Mouse (Mus musculus) left cerebral cortex, postnatal 36 days (tissue): ENCODE measurements around the gene Map2k4. TPM values are rescaled to one million over a fixed set of nuclear protein-coding genes. Genes with fewer than 3 reads are reported as not detected.
A peak's percentile ranks its signal among the peaks of the same experiment; 100 is the strongest.

Experiments used
- DNase-seq, 2 experiments: peaks; one replicate each; pipeline ENCODE4 v3.0.0; 2021 to 2022; ENCODE audit warnings: low spot score in 2 of 2, mixed read lengths in 1 of 2
- intact Hi-C: fragments of 180-260 bp; cut with DNase I; formaldehyde crosslinking; loops from one replicate; pipeline ENCODE4 v1.15.1; 2025
- total RNA-seq, 2 experiments: library from RNA; stranded (reverse); gene quantifications; 2 replicates each; pipeline ENCODE4 v1.2.3; 2021

Map2k4 gene
- total RNA-seq, 2 experiments from 2014 or later = 181 to 189 TPM

DNA sequence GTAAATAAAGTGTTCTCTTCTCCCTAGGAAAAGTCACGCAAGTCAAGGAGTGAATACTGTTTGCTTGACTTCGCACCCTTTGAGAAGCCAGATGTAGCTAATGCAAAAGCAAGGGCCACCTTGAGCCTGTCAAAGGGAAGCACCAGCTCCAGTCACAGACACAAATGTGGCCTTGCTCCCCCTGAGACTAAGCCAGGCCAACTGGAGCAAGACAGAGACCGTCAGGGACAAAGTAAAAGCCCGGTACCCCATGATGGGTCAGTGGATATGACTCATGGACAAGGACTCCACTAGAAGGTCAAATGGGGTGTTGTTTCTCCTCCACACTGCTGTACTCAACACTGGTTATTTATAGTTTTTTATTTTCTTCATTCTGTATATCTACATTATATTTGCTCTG is 59.2 kb downstream of the Map2k4 start:
- intact Hi-C loops = no loop called here
- DNase-seq = no peak

DNA sequence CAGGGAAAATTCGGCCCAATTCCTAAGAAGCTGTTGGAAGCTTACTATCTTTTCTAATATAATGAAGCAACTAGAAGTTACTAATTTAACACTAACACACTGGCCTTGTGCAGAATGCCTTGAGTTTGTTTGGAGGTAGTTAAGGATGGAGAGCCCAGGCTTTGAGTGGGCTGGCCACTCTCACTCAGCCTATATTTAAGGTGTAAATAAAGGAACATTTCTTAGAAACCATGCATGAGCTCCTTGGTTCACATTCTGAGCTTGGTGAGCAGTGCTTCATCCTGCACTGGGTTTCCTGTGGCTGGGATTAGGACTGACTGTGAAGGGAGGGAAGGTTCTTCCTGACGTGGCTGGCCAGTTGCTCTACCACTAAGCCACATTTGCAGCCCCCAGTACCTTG is 64.4 kb downstream of the Map2k4 start:
- DNase-seq = no peak
- intact Hi-C loops = no loop called here

DNA sequence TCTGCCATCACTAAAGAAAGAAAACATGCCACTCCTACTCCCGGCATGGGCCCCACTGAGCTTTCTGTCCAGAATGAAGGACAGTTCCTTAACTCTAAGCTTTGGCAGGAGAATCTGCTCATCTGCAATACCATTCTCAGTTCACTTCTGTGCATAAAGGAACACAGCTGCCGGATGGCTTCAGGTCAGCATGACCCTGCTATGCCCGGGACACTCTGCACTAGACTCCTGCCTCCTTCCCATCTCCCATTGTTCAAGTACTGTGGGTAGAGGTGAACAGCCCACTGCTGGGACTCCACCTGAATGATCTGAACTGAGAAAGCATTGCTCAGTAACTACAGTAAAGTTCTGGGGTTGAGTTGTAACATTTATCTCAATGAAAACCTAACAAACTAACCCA is 66.5 kb downstream of the Map2k4 start:
- intact Hi-C loops = no loop called here
- no peak for DNase-seq

DNA sequence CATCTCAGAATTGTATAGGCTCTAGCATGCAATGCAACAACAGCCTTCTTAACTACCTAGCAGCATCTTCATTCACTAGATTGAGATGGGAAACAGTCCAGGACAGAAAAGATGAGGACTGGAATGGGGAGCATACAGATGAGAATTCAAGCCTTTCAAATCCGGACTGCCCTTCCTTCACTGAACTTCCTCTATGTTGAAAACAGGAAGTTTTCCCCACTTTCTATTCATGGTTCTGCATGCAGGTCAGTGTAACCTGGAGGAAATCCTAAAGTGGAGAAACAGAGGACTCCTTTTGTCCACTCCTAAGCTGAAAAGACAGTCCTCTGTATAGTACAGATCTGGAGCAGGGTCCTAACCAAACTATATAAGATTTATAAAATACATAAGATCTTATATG is 68.1 kb downstream of the Map2k4 start:
- intact Hi-C loops = loop anchor here (5.0 kb wide), 1 partner anchor 67 kb away; the partner anchor contains the start of gene Map2k4

DNA sequence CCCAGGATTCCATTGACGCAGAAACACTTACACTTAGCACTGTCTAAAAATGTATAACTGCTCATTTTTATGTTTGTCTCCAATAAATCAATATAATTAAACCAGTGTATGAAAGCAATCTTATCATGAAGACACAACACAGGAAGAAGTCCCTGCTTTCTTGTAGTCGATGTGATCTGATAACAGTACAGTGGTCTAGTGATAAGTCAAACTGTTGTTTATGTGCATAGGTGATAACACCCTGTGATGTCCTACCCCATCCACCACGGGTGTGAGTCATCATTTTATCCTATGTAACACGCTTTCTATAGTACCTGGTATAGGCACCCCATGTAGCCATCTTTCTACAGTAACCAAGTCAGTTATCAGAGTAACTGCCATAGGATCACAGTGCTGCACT is 74.3 kb downstream of the Map2k4 start:
- intact Hi-C loops = no loop called here

More for the DNA sequence above, 68.1 kb downstream of the Map2k4 start:
- DNase-seq = no peak

DNA sequence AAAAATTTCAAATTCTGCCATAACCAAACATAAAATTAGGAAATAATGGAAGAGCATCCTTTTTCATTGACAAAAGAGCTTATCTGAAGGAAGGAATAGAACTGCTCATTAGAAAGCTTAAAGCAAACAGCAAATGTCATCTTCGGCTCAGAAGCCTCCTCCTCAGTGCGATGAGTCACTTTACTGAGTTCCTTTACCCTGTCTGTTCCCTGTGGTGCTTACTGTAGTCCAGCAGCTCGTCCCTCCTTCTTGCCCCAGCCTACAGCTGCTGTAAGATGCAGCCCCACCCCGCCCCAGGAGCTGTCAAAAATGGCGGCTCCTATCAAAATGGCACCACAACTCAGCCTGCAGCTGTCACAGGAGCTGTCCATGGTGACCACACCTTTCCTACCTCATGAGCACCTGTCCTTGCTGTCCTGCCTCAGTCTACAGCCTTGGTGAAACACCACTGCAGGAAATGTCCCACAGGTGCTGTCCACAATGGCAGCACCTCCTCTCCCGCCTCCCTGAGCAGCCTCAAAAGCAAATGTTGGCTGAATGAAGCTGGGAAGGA is 75.3 kb downstream of the Map2k4 start:
- no peak for DNase-seq
- intact Hi-C loops = no loop called here

More for the DNA sequence above, 74.3 kb downstream of the Map2k4 start:
- DNase-seq = no peak

DNA sequence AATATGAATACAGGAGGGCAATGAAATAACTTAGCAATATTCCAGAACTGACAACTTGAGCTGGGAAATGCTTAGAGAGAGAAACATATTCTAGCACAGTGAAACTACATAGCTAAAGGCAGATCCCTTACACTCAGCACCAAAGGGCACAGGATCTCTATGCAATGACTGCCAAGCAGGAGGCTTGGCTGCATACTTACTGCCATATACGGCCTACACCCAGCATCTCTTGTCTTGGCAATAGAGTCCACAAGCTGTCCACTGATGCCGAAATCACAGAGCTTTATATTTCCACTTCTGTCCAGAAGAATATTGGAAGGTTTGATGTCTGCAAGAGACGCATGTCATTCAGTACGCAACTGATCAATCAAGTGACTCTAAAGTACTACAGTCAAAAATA is 81.3 kb downstream of the Map2k4 start:
- no peak for DNase-seq
- intact Hi-C loops = no loop called here

DNA sequence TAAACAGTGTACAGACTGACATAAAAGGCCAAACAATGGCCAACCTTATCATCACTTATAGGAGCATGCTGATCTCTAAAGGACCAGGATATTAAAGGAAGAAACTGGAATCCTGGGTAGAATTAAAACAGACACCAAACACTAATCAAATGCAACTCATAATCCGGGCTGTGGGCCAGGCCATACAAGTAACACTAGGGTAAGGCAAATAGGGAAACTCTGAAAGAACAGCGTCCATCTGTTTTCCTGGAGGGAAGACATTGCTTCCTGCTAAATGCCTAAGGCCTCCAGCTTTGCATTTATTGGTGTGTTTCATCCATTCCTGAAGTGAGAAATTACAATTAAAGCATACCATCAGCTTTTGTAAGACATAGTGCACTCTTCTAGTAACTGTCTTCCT is 81.9 kb downstream of the Map2k4 start:
- intact Hi-C loops = no loop called here
- DNase-seq = no peak

DNA sequence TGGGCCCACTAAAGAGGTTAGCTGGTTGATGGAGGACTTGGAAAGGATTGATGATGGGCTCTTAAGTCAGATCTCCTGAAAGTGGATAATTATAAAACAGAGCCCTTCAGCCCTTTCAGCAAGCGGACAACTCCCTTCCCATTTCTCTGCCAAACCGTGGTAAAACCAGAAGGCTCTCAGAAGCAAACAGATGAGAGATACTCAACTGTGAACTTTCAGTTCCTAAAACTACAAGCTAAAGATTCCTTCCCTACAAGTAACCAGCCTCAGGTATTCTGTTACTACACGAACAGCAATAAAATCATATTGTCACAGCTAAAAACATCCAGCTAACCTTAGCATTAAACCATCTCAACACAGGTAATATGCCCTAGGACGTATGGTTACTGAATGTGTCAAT is 83.2 kb downstream of the Map2k4 start:
- intact Hi-C loops = no loop called here

DNA sequence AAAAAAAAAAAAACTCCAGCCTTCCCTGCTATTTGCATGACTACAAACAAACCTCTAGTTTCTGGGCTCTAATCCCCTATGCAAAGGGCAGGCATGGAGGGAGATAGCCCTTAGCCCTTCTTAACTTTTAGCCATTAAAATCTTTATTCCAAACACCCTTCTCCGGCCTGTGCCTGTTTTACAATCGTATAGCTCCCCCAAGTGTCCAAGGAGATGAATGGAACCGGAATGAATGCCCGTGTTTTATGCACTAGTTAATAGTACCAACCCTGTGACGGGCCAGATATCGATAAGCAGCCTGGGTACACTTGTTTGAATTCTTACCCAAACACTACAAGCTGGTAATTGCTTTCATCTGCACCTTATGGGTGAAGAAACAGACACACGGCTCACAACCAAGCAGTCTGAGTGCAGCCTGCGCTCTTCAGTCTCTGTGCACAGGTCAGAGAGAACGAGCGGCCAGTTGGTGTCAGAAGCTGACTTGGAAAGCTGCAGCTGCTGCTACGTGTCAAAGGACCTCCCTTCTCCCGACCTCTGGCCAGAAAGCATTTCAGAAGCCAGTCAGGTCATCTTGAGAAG is 109.2 kb downstream of the Map2k4 start:
- peak in 1 of 2 experiments; percentile 22 for DNase-seq
- intact Hi-C loops = loop anchor here (2.0 to 5.0 kb wide), 2 partner anchors 412 to 482 kb away; partner anchors contain the start of gene Myocd

More for the DNA sequence above, 83.2 kb downstream of the Map2k4 start:
- no peak for DNase-seq

DNA sequence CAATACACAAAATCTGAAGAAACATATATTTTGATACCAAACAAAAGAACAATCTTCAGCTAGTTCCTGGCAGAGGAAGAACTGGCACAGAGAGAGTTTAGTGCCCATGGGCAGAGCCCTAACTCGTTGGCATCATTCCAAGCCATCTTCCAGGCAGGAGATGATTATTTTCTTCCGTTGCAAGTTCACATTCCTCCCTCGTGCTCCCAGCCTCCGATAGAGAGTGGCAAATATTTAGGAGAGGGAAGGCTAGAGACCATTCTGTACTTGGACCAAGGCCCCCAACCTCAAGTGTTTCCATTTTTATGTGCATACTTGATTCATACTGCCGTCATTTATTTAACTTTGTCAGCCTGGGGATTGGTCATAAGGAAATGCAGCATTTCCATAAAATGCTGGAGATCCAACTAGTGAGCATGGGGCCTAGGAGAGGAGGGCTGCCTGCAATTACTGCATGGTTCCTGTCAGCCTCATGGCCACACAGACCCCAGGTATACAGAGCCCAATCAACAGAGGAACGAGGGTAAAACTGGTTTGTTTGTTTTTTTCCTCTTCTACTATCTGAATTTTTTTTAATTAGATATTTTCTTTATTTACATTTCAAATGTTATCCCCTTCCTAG is 120.6 kb downstream of the Map2k4 start:
- no peak for DNase-seq
- intact Hi-C loops = no loop called here

DNA sequence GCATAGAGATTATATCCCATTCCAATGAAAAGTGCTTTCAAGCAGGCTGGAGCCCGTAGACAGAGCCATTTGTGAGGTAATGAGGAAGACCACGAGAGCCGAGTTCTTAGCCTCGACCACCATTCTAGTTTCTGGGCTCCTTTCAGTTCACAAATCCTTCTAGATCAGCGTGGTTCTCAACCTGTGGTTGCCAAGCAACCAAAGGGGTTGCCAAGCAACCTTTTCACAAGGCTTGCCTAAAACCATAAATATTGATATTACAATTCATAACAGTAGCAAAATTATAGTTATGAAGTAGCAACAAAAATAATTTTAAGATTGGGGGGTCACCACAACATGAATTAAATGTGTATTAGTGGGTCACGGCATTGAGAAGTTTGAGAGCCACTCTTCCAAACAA is 123.2 kb downstream of the Map2k4 start:
- intact Hi-C loops = no loop called here
- DNase-seq = no peak

DNA sequence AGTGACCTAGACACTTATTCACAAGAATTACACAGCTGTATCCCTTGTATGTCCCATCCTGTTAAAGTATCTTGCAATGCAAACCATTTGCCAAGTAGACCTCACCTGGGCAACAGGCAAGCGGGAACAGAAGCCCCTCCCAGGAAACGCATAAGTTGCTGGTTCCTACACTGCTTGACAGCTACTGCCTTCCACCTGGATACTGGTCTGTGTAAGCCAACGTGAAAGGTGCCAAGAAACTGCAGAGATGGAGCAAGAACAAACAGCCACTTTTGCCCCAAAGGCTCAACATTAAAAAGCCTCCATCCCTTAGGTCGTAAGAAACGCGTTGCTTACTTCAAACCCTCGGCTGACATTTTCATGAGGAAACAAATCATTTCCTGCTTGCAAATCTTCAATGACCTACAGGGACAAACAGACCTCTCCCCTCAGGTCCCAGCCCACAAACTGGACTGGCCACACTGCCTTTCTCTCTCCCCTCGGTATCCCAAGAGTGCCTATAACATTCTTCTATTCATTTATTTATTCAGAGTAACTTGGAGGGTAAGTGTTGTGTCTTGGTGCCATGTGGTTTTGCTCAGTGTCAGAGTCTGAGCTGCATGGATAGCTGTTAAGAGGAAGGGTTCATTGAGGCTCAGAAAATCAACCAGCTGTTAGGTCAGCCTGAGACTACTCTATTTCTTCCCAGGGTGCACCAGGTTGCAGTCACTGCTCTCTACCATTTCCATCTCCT is 126.1 kb downstream of the Map2k4 start:
- intact Hi-C loops = no loop called here
- no peak for DNase-seq

DNA sequence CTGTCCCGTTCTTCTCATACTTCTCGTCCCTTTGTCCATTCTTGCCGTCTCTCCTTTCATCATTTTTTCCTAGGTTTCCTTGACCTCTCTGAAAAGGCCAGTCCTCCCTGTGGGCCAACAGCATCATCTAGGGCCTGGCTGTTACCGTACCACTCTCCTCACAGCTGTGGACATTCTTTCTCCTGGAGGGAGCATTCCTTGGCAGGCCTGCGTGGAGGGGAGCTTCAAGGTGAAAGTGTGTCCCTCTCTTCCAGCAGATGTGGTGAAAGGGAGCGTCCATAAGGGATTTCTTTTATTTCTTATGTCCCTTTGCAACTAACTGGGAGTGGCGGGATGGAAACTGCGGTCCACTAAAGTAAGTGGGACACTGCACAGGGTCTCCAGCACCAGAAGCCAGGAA is 134.2 kb downstream of the Map2k4 start:
- no peak for DNase-seq
- intact Hi-C loops = no loop called here

DNA sequence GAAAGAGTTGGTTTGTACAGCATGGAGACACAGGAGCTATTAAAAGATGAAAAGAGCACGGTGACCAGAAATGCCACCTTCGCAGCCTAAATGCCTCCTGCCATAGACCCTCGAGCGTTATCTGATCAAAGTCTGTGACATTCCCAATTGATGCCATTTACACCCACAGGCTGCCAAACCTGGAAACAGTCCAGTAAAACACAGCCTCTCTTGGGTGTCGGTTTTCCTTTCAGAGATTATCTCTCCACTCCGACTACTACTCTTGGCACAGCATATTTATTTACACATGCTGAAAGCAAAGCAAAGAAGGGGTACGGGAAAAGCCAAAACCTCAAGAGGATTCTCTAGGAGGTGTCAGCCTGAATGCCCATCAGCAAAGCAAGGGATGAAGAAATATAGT is 136.7 kb downstream of the Map2k4 start:
- no peak for DNase-seq
- intact Hi-C loops = no loop called here

DNA sequence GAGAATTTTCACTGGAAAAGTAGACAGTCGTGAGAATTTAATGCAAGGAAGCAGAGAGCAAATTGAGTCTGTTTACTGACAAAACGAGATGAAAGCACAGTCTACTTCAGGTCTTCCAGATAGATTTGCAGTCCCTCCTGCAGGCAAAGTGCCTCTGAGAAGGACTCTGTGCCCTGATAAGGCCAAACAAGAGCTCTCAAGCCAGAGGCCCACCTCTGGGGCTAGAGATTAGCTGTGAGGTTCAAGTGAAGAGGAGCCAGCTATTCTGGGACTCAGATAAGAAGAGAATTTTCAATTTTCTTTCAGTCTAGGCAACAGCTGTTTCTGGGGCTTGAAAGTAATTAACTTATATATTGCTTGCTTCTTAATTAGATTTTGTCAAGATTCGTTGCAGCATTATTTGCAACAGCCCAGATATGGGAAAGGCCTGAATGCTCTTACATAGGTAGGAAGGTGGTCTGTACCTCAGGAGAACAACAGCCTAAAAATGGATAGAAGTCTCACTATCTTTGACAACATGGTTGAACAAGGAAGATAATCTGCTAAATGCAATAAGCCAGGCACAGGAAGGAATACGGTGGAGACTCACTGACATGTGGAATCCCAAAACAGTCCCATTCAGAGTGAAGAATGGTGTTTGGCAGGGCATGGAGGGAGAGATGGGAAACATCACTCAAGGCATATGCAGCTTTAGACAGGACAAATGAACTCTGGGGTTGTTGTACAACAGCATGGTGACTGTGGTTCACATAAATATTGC is 138.0 kb downstream of the Map2k4 start:
- intact Hi-C loops = no loop called here
- no peak for DNase-seq

DNA sequence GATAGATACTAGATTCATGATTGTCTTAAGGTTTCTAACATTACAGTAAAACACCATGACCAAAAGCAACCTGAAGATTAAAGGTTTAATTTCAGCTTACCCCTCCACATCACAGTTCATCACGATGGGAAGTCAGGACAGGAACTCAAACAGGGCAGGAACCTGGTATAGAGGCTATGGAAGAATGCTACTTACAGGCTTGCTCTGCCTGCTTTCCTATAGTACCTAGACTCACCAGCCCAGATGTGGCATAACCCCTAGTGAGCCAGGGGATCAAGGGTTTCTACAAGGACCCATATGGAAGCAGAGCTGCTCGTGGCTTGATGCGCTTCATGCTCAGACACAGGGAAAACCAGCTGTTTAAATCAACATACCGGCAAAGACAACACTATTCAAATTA is 138.6 kb downstream of the Map2k4 start:
- no peak for DNase-seq
- intact Hi-C loops = no loop called here

DNA sequence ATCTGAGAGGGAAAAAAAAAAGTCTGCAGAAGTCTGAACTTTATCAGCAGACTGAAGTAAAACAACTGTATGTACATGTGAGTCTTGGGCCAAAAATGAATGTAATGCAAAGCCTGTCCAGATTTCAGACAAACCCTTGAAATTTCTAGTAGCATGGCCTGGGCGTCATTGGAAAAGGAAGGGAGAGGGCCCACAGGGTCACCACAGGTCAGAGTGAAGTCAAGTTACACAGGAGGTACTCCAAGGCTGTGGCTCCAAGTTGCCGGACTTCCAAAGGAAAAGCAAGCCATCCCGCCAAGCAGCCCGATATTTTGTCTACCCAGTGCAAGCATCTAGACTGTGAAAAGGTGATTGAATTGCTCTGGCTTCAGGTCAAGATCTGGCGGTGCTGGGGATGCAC is 141.8 kb downstream of the Map2k4 start:
- no peak for DNase-seq
- intact Hi-C loops = no loop called here

DNA sequence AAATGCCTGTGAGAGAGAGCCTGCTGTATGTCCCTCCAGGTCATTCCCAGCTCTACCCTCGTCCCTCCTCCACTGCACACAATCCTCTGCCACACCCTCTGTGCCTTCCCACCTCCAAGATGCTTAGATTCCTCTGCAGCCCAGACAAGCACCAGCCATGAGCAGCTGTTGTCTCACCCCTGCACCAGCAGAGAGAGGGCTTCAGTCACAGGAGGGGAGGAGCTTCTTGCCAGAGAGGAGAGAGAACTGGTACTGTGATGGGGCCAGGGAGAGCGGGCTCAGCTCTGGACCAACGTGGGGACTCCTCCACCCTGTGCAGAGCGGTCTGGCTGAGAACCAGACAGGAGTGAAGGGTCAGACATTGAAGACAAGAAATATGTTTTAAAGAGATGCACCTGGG is 143.6 kb downstream of the Map2k4 start:
- DNase-seq = no peak
- intact Hi-C loops = no loop called here

DNA sequence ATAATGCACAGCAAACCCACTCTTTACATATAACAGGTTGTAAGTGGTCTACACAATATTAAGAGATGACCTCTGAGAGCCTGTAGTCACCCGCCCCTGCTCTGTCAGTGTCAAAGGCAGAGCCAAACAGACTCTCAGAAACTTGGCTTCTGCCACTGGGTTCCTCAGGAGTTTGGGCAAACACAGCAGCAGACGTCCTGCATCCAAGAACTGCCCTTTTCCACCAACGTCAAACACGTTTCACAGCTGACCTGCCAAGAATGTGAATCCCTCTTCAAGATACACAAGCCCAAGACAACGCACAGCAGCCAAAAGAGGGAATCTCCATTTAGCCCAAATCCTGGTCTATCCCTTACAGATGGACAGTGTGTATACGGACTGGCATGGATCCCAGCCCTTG is 147.8 kb downstream of the Map2k4 start:
- intact Hi-C loops = no loop called here

More for the DNA sequence above, 147.8 kb downstream of the Map2k4 start:
- no peak for DNase-seq
